Mouse (Mus musculus): ENCODE measurements around the gene Golga5. TPM values are rescaled to one million over a fixed set of nuclear protein-coding genes. Genes with fewer than 3 reads are reported as not detected.
"Not testable (repeated sequence)": the region's sequence is repeated elsewhere in the genome, so short reads cannot be mapped to it uniquely, and the experiment has no call there.

The Golga5 gene
- total RNA-seq, 2 experiments from 2014 or later, result 23.8 to 24.4 TPM

- intact Hi-C loops (cut with DNase I), result no loop called here
- DNase-seq (ENCODE audit: low spot score), result no peak
Measured at GRCm38 (mm10) chr12:102442639-102443038, 26.3 kb upstream of the Golga5 start.

- intact Hi-C loops (cut with DNase I), result no loop called here
- no peak for DNase-seq (ENCODE audit: low spot score)
Measured at GRCm38 (mm10) chr12:102443676-102444075, 25.3 kb upstream of the Golga5 start.

- DNase-seq (ENCODE audit: low spot score), result no peak
Measured at GRCm38 (mm10) chr12:102445436-102445835, 23.5 kb upstream of the Golga5 start.

GRCm38 (mm10) chr12:102450437-102450836 lies 18.5 kb upstream of the Golga5 start:
- intact Hi-C loops (cut with DNase I), result no loop called here
- no peak for DNase-seq (ENCODE audit: low spot score)

More at GRCm38 (mm10) chr12:102445436-102445835, 23.5 kb upstream of the Golga5 start:
- intact Hi-C loops (cut with DNase I), result no loop called here

- intact Hi-C loops (cut with DNase I), result no loop called here
- no peak for DNase-seq (ENCODE audit: low spot score)
Measured at GRCm38 (mm10) chr12:102451126-102451851, 17.6 kb upstream of the Golga5 start.

- DNase-seq (ENCODE audit: low spot score), result no peak
Measured at GRCm38 (mm10) chr12:102453581-102453980, 15.4 kb upstream of the Golga5 start.

GRCm38 (mm10) chr12:102456467-102457193 lies 12.3 kb upstream of the Golga5 start:
- intact Hi-C loops (cut with DNase I), result no loop called here
- no peak for DNase-seq (ENCODE audit: low spot score)

More at GRCm38 (mm10) chr12:102453581-102453980, 15.4 kb upstream of the Golga5 start:
- intact Hi-C loops (cut with DNase I), result no loop called here

GRCm38 (mm10) chr12:102460014-102460413 lies 8.9 kb upstream of the Golga5 start:
- no peak for DNase-seq (ENCODE audit: low spot score)
- intact Hi-C loops (cut with DNase I), result loop anchor here (5.0 kb wide), 2 partner anchors 208 to 473 kb away; no protein-coding TSS in a partner anchor

- no peak for DNase-seq (ENCODE audit: low spot score)
- intact Hi-C loops (cut with DNase I), result loop anchor here (1.0 to 5.0 kb wide), 3 partner anchors 69 to 474 kb away; no protein-coding TSS in a partner anchor
Measured at GRCm38 (mm10) chr12:102461177-102461576, 7.8 kb upstream of the Golga5 start.

GRCm38 (mm10) chr12:102464650-102465049 lies 4.3 kb upstream of the Golga5 start:
- DNase-seq (ENCODE audit: low spot score), result no peak
- intact Hi-C loops (cut with DNase I), result loop anchor here (5.0 kb wide), 3 partner anchors 212 to 487 kb away; partner anchors contain the start of gene Cpsf2

GRCm38 (mm10) chr12:102468136-102468535 lies 799 bp upstream of the Golga5 start:
- DNase-seq (ENCODE audit: low spot score), result no peak
- intact Hi-C loops (cut with DNase I), result loop anchor here (5.0 kb wide), 1 partner anchor 491 kb away; the partner anchor contains the start of gene Cpsf2

GRCm38 (mm10) chr12:102474411-102474810 lies 5.5 kb downstream of the Golga5 start:
- no peak for DNase-seq (ENCODE audit: low spot score)
- intact Hi-C loops (cut with DNase I), result no loop called here

GRCm38 (mm10) chr12:102480481-102480880 lies 11.5 kb downstream of the Golga5 start:
- DNase-seq (ENCODE audit: low spot score), result no peak
- intact Hi-C loops (cut with DNase I), result no loop called here

- DNase-seq (ENCODE audit: low spot score), result no peak
- intact Hi-C loops (cut with DNase I), result no loop called here
Measured at GRCm38 (mm10) chr12:102484946-102485345, 16.0 kb downstream of the Golga5 start.

- no peak for DNase-seq (ENCODE audit: low spot score)
- intact Hi-C loops (cut with DNase I), result no loop called here
Measured at GRCm38 (mm10) chr12:102491911-102492310, 23.0 kb downstream of the Golga5 start.

- DNase-seq (ENCODE audit: low spot score); intact Hi-C loops (cut with DNase I): not testable (repeated sequence)
Measured at GRCm38 (mm10) chr12:102495754-102496153, 26.8 kb downstream of the Golga5 start.

- intact Hi-C loops (cut with DNase I), result no loop called here
- DNase-seq (ENCODE audit: low spot score), result no peak
Measured at GRCm38 (mm10) chr12:102497905-102498304, 29.0 kb downstream of the Golga5 start.

- no peak for DNase-seq (ENCODE audit: low spot score)
- intact Hi-C loops (cut with DNase I), result no loop called here
Measured at GRCm38 (mm10) chr12:102498726-102499125, 29.8 kb downstream of the Golga5 start.

- DNase-seq (ENCODE audit: low spot score), result no peak
- intact Hi-C loops (cut with DNase I), result no loop called here
Measured at GRCm38 (mm10) chr12:102499210-102499609, 30.3 kb downstream of the Golga5 start.

GRCm38 (mm10) chr12:102499723-102500122 lies 30.8 kb downstream of the Golga5 start:
- intact Hi-C loops (cut with DNase I), result no loop called here
- DNase-seq (ENCODE audit: low spot score), result no peak

- no peak for DNase-seq (ENCODE audit: low spot score)
- intact Hi-C loops (cut with DNase I), result no loop called here
Measured at GRCm38 (mm10) chr12:102501038-102501437, 32.1 kb downstream of the Golga5 start.
